Mouse (Mus musculus) adrenal gland, postnatal 10 days (tissue): Measurements from ENCODE around the gene Ngdn. TPM values are rescaled to one million over a fixed set of nuclear protein-coding genes. Genes with fewer than 3 reads are reported as not detected.
"Not testable (repeated sequence)": the region's sequence is repeated elsewhere in the genome, so short reads cannot be mapped to it uniquely, and the experiment has no call there.

Source experiments
- DNase-seq: peaks from one replicate; pipeline ENCODE4 v3.0.0; 2021; ENCODE audit warnings: mixed read lengths
- long read RNA-seq, 2 experiments: library from polyadenylated mRNA; stranded (forward); transcript quantifications; one replicate each; pipeline ENCODE4 v2.0.0; 2021
- total RNA-seq, 2 experiments: library from RNA; stranded (reverse); gene quantifications; 2 replicates each; pipeline ENCODE4 v1.2.3; 2021

Ngdn gene
- total RNA-seq, result 10 to 100 TPM; 32.9 to 38.1 TPM
- long read RNA-seq, experiment 1, transcript Ngdn-201 (11 exons, 1,200 nt), result major isoform, 73 of 86 reads
- long read RNA-seq, experiment 1, partial matches to known transcripts, result 8 of 86 reads
- long read RNA-seq, experiment 1, other reads (novel, unspliced or antisense), result 5 of 86 reads
- long read RNA-seq, experiment 2, transcript Ngdn-201 (11 exons, 1,200 nt), result major isoform, 55 of 64 reads
- long read RNA-seq, experiment 2, partial matches to known transcripts, result 8 of 64 reads
- long read RNA-seq, experiment 2, other reads (novel, unspliced or antisense), result 1 of 64 reads

- peak; percentile 98 for DNase-seq
These were observed at the start of gene Ngdn for GRCm38 (mm10) chr14:55014991-55015766. Ngdn (plus strand) TSS chr14:55015454.

DNA sequence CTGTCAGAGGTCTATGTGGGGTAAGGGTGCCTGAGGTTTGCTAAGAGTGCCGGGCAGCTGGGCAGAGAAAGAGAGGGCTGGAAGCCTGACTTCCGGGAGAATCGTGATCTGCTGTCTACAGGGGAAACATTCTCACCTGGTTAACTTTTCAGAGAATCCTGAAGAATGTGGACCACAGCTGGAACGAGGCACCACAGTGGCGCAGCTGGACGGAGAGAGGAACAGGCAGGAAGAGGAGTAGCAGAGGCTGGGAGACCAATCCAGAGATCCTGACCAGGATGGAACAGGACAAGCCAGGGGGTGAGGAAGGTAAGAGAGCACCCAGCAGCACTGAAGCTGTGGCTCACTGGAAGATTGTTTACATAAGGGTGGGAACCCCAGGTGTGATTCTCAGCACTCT, 49.6 kb upstream of the Ngdn start:
- DNase-seq, result no peak

DNA sequence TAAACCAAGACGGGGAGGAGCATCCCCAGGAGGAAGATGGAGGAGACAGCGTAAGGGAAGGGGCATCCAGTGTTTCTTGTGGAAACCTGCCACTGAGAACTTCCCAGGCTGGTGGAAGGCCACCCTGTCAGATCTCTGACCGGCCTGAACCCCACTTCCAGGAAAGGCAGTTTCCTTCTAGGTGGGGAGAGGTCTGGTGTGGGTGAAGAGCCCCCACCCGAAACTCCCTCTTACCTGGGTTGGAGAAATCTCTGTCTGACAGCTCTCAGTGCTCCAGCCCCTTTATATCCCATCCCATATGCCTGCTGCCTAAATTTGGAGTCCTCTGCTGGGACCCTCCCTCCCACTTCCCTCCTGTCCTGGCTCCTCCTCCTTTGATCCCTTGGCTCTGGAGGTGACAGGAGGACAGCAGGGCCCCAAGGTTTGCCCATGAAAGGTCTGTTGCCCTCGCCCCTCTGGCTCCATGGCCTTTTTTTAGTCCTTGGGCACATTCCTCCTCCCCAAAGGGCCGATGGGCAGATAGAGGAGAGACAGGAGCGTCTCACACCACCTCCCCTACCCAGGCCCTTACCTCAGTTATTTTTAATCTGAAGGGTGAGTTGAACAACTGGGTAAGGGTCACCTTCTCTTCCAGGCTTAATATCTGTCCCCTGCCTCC, 48.8 kb upstream of the Ngdn start, which contains the start of gene Myh6:
Myh6 (minus strand) TSS at position 608 of the 658 bp plus-strand sequence.
- no peak for DNase-seq

- DNase-seq, result no peak
These were observed 47.4 kb upstream of the Ngdn start for GRCm38 (mm10) chr14:54967874-54968273.

DNA sequence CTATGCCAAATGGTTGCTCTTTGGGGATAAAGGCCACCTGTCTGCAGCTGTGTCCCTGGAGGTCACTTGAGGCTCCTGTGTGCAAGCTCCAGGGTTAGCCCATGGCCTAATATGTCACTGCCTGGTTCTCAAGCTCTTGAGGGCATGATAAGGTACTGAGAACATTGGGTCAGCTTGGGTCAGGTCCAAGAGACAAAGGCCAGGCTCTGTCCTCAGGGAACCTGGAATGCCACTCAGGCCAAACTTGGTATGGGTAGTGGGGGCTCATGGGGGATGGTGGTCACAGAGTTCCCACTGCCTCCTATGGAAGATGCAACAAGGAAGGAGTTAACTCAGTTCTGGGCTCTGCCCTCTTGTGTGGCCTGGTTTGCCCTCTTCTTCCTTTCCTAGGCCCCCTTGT, 46.9 kb upstream of the Ngdn start:
- DNase-seq, result no peak

GRCm38 (mm10) chr14:54972786-54973185, 42.5 kb upstream of the Ngdn start:
- DNase-seq, result not testable (repeated sequence)

DNA sequence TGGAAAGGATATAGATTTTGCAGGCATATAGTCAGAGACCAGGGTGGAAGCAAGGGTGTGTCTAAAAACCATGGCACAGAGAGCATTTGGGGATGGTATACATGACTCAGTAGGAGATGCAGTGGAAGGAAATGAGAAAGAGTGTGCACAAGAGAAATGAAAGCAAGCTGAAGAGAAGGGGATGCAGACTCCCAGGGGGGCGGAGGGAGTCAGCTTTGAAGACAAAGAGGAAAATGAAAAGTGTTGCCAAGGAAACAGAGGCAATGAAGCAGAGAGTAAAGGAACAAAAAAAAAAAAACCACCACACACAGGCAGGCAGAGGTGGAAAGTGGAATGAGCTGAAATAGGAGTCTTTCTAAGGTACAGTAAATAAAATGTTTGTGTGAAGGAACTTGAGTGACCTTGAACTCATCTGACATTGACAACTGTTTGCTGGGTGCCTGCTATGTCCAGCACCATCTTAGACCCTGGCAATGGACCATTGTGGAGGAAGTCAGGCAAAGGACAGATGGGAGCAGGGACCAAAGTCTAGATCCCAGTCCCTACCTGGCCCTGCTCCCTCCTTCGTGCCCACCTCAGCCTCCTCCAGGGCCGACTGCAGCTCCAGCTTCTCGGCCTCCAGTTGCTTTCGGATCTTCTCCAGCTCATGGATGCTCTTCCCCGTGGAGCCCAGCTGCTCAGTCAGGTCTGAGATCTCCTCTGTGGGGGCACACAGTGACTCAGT, 41.0 kb upstream of the Ngdn start:
- no peak for DNase-seq

- no peak for DNase-seq
These were observed 38.6 kb upstream of the Ngdn start, which contains the start of gene Gm17428 for GRCm38 (mm10) chr14:54976633-54977032. Gm17428 (plus strand) TSS chr14:54976933.

DNA sequence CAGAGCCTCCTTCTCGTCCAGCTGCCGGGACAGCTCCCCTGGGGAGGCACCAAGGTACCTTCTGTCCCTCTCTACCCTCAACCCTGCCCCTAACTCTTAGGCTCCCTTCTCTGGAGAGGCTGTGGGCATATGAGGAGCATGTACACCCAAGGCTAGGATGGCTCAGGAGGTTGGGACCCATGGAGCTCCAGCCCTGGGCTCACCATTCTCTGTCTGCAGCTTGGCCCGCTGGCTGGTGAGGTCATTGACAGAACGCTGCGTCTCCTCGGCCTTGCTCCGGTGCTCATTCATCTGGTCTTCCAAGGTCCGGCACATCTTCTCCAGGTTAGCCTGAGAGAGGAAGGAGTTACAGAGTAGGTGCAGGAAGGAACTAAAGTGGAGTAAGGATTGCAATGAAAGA, 36.6 kb upstream of the Ngdn start:
- DNase-seq, result no peak

DNA sequence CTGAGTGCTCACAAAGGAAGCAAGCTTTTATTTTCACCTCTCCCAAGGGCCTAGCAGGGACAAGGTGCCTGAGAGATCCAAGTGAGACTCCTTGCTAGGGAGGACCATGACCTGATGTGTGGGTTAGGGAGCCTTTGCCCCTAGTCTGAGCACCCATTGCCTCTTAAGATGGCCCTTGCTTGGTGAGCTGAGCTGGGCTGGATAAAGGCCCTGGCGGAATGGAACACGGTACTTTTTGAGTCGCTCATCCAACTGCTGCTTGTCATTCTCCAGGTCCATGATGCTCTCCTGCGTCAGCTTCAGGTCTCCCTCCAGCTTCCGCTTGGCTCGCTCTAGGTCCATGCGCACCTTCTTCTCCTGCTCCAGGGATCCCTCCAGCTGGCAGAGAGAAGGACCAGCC, 33.3 kb upstream of the Ngdn start:
- no peak for DNase-seq

- not testable (repeated sequence) for DNase-seq
These were observed 26.8 kb upstream of the Ngdn start for GRCm38 (mm10) chr14:54988350-54988874.

GRCm38 (mm10) chr14:54988882-54989281, 26.4 kb upstream of the Ngdn start:
- DNase-seq, result no peak

GRCm38 (mm10) chr14:54989886-54990441, 25.3 kb upstream of the Ngdn start:
- DNase-seq, result no peak

- no peak for DNase-seq
These were observed 23.1 kb upstream of the Ngdn start for GRCm38 (mm10) chr14:54992196-54992595.

- no peak for DNase-seq
These were observed 21.6 kb upstream of the Ngdn start for GRCm38 (mm10) chr14:54993636-54994035.

DNA sequence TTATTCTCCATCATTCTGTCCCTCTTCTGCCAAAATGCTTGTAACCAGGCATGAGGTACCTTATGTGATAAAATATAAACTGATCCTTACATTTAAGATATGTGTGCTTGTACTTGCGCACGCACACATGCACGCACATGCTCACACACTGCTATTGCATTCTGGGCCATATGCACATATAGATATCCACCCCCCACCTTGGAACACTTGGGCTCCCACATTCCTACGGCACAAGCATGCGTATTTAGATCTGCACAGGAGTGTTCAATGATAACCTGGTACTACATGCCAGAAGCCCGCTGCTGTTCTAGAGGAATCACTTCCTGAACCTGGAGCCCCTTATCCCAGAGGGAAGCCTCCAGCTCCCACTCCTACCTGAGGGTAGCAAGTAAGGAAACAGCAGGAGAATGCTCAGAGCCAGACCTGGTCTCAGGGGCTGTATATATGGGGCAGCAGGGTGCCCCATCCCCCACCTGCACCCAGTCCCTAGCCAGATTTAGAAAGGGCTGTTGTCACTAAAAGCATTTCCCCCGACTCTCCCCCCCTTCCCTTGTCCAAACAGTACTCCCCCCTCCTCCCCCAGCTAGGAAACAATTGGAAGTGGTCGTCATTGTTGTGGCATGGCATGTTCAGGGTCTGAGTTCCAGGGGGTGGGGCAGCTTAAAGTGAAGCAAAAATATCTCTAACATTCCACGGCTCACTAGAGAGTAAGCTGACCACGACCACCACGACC, 21.0 kb upstream of the Ngdn start, which contains the start of gene Myh7:
Myh7 (minus strand) TSS at position 491 of the 733 bp plus-strand sequence.
- DNase-seq, result no peak

GRCm38 (mm10) chr14:54994869-54995186, 20.4 kb upstream of the Ngdn start:
- DNase-seq, result no peak

DNA sequence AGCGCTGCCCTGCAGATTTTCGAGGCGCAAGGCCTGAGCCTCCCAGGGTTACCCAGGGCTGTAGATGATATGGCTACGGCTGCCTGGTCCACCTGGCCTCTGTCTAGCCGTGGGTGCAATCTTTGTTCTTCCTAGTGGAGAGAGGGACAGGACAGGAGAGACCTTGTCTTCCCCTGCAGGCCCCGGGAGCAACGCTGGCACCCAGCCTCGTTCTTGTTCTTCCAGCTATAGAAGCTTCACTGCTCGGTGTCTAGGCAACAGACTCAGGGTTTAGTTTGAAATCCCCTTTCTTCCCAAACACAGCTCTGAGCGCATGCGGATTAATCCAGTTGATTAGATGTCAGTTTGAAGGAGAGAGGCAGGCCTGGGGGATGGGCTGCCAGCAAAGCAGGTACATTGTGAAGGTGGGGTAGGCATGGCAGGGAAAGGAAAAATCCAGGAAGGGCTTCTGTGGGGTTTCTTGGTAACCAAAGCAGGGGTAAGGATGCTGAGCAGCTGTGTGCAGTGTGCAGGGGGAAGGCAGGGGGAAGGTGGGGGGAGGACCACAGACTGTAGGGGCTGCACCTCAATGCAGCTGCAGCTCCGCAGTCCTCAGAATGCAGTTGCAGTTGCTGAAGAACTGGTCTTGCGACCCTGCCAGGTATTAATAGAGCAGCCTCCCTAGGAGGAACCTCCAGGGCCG, 19.7 kb upstream of the Ngdn start:
- DNase-seq, result no peak

- no peak for DNase-seq
These were observed 18.5 kb upstream of the Ngdn start for GRCm38 (mm10) chr14:54996793-54997192.

DNA sequence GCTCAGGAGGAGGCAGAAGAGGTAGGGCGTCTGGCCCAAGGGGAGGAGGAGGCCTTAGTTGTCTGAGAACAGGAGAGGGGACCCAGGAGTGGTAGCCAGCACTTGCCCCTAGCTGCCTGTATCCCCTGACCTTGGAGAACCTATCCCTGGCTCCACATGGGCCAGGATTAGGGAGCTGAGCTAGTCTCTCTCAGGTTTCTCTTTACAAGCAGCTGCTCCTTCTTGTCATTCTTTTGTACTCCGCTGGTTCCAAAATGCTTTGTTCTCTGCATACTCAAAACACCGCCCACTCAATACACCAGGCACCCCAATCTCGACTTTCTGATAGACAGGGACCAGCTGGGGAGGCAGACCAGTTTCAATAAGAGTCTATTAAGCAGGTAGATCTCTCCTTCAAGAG, 18.0 kb upstream of the Ngdn start:
- DNase-seq, result no peak
